Mouse (Mus musculus) heart, postnatal 0 days (tissue): ENCODE data around the gene Aes. TPM values are rescaled to one million over a fixed set of nuclear protein-coding genes. Genes with fewer than 3 reads are reported as not detected.

Experiments used
- ATAC-seq: fragments of 200-750 bp; cut with Nextera tagmentation; 2 replicates; pipeline ENCODE4 v1.8.0; 2017; ENCODE audit warnings: low read depth, moderate number of reproducible peaks, moderate library complexity; ENCODE audit not compliant: insufficient read depth
- DNase-seq: peaks from one replicate; pipeline ENCODE4 v3.0.0-alpha.2; 2016; ENCODE audit warnings: low spot score
- H3K27ac ChIP-seq: fragments of 300-500 bp; sonication (generic); 2 replicates; pipeline ENCODE4 v1.5.1; 2014; ENCODE audit warnings: low read depth, mild to moderate bottlenecking
- H3K27me3 ChIP-seq: fragments of 300-500 bp; sonication (generic); 2 replicates; pipeline ENCODE4 v1.6.1; 2014; ENCODE audit warnings: low read length, mixed read lengths; ENCODE audit not compliant: control insufficient read depth, insufficient read depth
- H3K36me3 ChIP-seq: fragments of 300-500 bp; sonication (generic); replicated peaks from 2 replicates; pipeline ENCODE4 v1.6.1; 2014; ENCODE audit warnings: low read length, mixed read lengths; ENCODE audit not compliant: control insufficient read depth, insufficient read depth
- H3K4me1 ChIP-seq: fragments of 300-500 bp; sonication (generic); 2 replicates; pipeline ENCODE4 v1.6.1; 2014; ENCODE audit warnings: antibody characterized with exemption; ENCODE audit not compliant: control insufficient read depth, insufficient read depth
- H3K4me2 ChIP-seq: fragments of 300-500 bp; sonication (generic); 2 replicates; pipeline ENCODE4 v1.6.1; 2014; ENCODE audit warnings: low read depth, mild to moderate bottlenecking, low read length, moderate library complexity
- H3K4me3 ChIP-seq: fragments of 300-500 bp; sonication (generic); 2 replicates; pipeline ENCODE4 v1.5.1; 2014; ENCODE audit warnings: low read depth, low read length
- H3K9ac ChIP-seq: fragments of 300-500 bp; sonication (generic); replicated peaks from 2 replicates; pipeline ENCODE4 v1.6.1; 2014; ENCODE audit warnings: low read depth, low read length, mixed read lengths
- H3K9me3 ChIP-seq: fragments of 300-500 bp; sonication (generic); replicated peaks from 2 replicates; pipeline ENCODE4 v1.6.1; 2016; ENCODE audit warnings: low read length; ENCODE audit not compliant: control insufficient read depth
- CTCF ChIP-seq: IDR thresholded peaks from 2 replicates; pipeline ENCODE4 v1.5.1; 2016; ENCODE audit warnings: antibody characterized with exemption, control low read depth, low read depth
- EP300 ChIP-seq: IDR thresholded peaks from 2 replicates; pipeline ENCODE4 v1.6.1; 2016; ENCODE audit warnings: antibody characterized with exemption, low read depth
- WGBS: fragments of 180-500 bp; shearing (Covaris S2); extraction: QIAGEN DNeasy Blood & Tissue Kit; methylation state at CpG from one replicate; pipeline ENCODE4 v1.1.7; 2014; 5-methylcytosine and 5-hydroxymethylcytosine counted together
- polyA plus RNA-seq: library from polyadenylated mRNA; unstranded; fragments of >200 nt; fragmentation: Nextera tagmentation; extraction: Ambion mirVana; gene quantifications from 2 replicates; pipeline ENCODE4 v1.2.1, GENCODE M21; 2015
- total RNA-seq: library from RNA; depleted of rRNA; stranded (reverse); fragments of >200 nt; gene quantifications from 2 replicates; pipeline ENCODE4 v1.2.3, GENCODE M21; 2014; ENCODE audit warnings: low replicate concordance

Aes gene
- total and polyA plus RNA-seq, 2 experiments from 2014 or later: 767 to 870 TPM

GRCm38 (mm10) chr10:81570238-81570800, 11.0 kb downstream of the Aes start:
- Histone ChIP-seq H3K9me3 (no peaks in the 10 kb centered on the region), H3K4me1 (peaks cover 26% of the 10 kb centered on the region), H3K27me3 (no peaks in the 10 kb centered on the region), H3K36me3 (peaks cover 18% of the 10 kb centered on the region), H3K4me3 (peak overlapping the region; percentile 58), H3K4me2 (peak overlapping the region; percentile 97), H3K27ac (peak overlapping the region; percentile 88), H3K9ac (peak overlapping the region; percentile 40; the same call in 1 of the 2 replicates)
- ATAC-seq: no peak
- TF ChIP-seq CTCF (no peak), EP300 (no peak)
- WGBS: 6% methylated on average over 11 of the region's 11 CpGs
- DNase-seq: no peak

GRCm38 (mm10) chr10:81570831-81571500, 11.7 kb downstream of the Aes start:
- Histone ChIP-seq H3K4me1 (peaks cover 30% of the 10 kb centered on the region), H3K27ac (peak overlapping the region; percentile 88)
- peak; percentile 62; the same call in 1 of the 2 replicates for TF ChIP-seq EP300
- no peak for TF ChIP-seq CTCF

GRCm38 (mm10) chr10:81571501-81571876, 12.2 kb downstream of the Aes start:
- Histone ChIP-seq H3K9me3 (no peaks in the 10 kb centered on the region), H3K27ac (peak overlapping the region; percentile 88), H3K4me3 (peak overlapping the region; percentile 58), H3K4me2 (peak overlapping the region; percentile 97), H3K9ac (peak overlapping the region; percentile 56; the same call in 1 of the 2 replicates), H3K4me1 (peaks cover 30% of the 10 kb centered on the region), H3K27me3 (no peaks in the 10 kb centered on the region), H3K36me3 (peaks cover 6% of the 10 kb centered on the region)
- DNase-seq (peak; percentile 100), ATAC-seq (peak; percentile 91)
- 3% methylated on average over 18 of the region's 18 CpGs for WGBS
- TF ChIP-seq CTCF (no peak), EP300 (0 out of 2 replicates have a peak, but pooled peaks have one; percentile 14)

More at GRCm38 (mm10) chr10:81570831-81571500, 11.7 kb downstream of the Aes start:
- Histone ChIP-seq H3K36me3 (peaks cover 11% of the 10 kb centered on the region), H3K9me3 (no peaks in the 10 kb centered on the region), H3K4me3 (peak overlapping the region; percentile 58), H3K27me3 (no peaks in the 10 kb centered on the region), H3K4me2 (peak overlapping the region; percentile 97), H3K9ac (peak overlapping the region; percentile 56; the same call in 1 of the 2 replicates)
- DNase-seq: peak; percentile 93
- peak; percentile 63 for ATAC-seq
- under 1% methylated on average over 28 of the region's 34 CpGs for WGBS

- Histone ChIP-seq H3K36me3 (no peaks in the 10 kb centered on the region), H3K27ac (no peak overlapping the region), H3K9ac (peak overlapping the region; percentile 40), H3K4me2 (peak overlapping the region; percentile 97), H3K4me3 (peak overlapping the region; percentile 58), H3K4me1 (peaks cover 30% of the 10 kb centered on the region), H3K27me3 (no peaks in the 10 kb centered on the region), H3K9me3 (no peaks in the 10 kb centered on the region)
- no peak for DNase-seq
- 24% methylated on average over 9 of the region's 9 CpGs for WGBS
- TF ChIP-seq EP300 (no peak), CTCF (no peak)
- no peak for ATAC-seq
Measured at GRCm38 (mm10) chr10:81572133-81572671, 12.9 kb downstream of the Aes start.

- Histone ChIP-seq H3K4me1 (peaks cover 30% of the 10 kb centered on the region), H3K9ac (no peak overlapping the region), H3K27me3 (no peaks in the 10 kb centered on the region), H3K27ac (no peak overlapping the region), H3K4me3 (no peak overlapping the region), H3K36me3 (no peaks in the 10 kb centered on the region), H3K4me2 (no peak overlapping the region), H3K9me3 (no peaks in the 10 kb centered on the region)
- 38% methylated on average over 9 of the region's 9 CpGs for WGBS
- no peak for DNase-seq
- ATAC-seq: no peak
- TF ChIP-seq EP300 (no peak), CTCF (no peak)
Measured at GRCm38 (mm10) chr10:81572975-81573374, 13.7 kb downstream of the Aes start.
